Mouse (Mus musculus) stomach, embryonic 16.5 days (tissue): ENCODE measurements around the gene Ddrgk1. TPM values are rescaled to one million over a fixed set of nuclear protein-coding genes. Genes with fewer than 3 reads are reported as not detected.

Experiments used
- ATAC-seq: fragments of 200-750 bp; cut with Nextera tagmentation; 2 replicates; pipeline ENCODE4 v1.8.0; 2017; ENCODE audit warnings: moderate number of reproducible peaks, moderate TSS enrichment; ENCODE audit not compliant: insufficient read depth, low FRiP score
- H3K27ac ChIP-seq: fragments of 300-500 bp; sonication (generic); 2 replicates; pipeline ENCODE4 v1.5.1; 2014; ENCODE audit warnings: low read length
- H3K27me3 ChIP-seq: fragments of 300-500 bp; sonication (generic); 2 replicates; pipeline ENCODE4 v1.6.1; 2014; ENCODE audit warnings: low read length, control low read depth, mixed read lengths; ENCODE audit not compliant: control insufficient read depth, insufficient read depth
- H3K36me3 ChIP-seq: fragments of 300-500 bp; sonication (generic); 2 replicates; pipeline ENCODE4 v1.6.1; 2014; ENCODE audit warnings: low read length; ENCODE audit not compliant: control insufficient read depth, insufficient read depth
- H3K4me1 ChIP-seq: fragments of 300-500 bp; sonication (generic); 2 replicates; pipeline ENCODE4 v1.6.1; 2014; ENCODE audit warnings: low read length, control low read depth, mixed read lengths; ENCODE audit not compliant: control insufficient read depth, insufficient read depth
- H3K4me2 ChIP-seq: fragments of 300-500 bp; sonication (generic); 2 replicates; pipeline ENCODE4 v1.6.1; 2014; ENCODE audit warnings: low read depth, low read length, mixed read lengths
- H3K4me3 ChIP-seq: fragments of 300-500 bp; sonication (generic); replicated peaks from 2 replicates; pipeline ENCODE4 v1.5.1; 2014; ENCODE audit warnings: mild to moderate bottlenecking, low read length
- H3K9ac ChIP-seq: fragments of 300-500 bp; sonication (generic); 2 replicates; pipeline ENCODE4 v1.6.1; 2014; ENCODE audit warnings: low read length
- H3K9me3 ChIP-seq: fragments of 300-500 bp; sonication (generic); replicated peaks from 2 replicates; pipeline ENCODE4 v1.6.1; 2016; ENCODE audit warnings: low read length, control low read depth; ENCODE audit not compliant: control insufficient read depth
- WGBS: fragments of 180-500 bp; shearing (Covaris S2); extraction: QIAGEN DNeasy Blood & Tissue Kit; methylation state at CpG from one replicate; pipeline ENCODE4 v1.1.7; 2014; 5-methylcytosine and 5-hydroxymethylcytosine counted together
- polyA plus RNA-seq: library from polyadenylated mRNA; unstranded; fragments of >200 nt; fragmentation: Nextera tagmentation; extraction: Ambion mirVana; gene quantifications from 2 replicates; pipeline ENCODE4 v1.2.1, GENCODE M21; 2015

Ddrgk1 gene
- 76.6 and 78.6 TPM in 2 replicates for polyA plus RNA-seq

DNA sequence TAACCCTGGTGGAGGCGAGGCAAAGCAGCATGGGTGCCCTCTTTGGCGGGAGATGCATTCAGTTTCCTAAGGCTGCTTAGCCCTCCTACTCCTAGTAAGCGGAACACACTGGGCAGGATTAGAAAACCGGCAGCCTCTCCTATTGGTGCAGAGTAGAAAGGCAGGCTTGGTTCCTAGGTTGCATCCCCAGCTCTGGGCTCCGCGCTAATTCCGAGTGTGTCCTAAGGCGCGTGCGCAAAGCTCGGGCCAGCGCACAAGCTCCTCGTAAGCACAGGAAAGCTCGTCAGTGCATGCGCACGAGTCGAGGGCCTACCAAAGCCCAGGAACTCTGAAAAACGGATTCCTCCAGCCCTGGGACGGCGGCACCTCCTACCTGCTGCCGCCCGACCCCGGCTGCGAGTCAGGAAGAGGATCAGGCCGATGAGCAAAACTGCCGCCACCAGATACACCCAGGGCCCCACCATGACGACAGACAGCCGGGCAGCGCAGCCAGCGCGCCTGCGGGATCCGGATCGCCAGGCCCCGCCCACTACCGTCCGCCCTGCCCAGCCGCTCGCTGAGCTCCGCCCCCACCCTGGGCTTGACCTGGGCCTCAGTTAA lies at the start of gene Ddrgk1:
Ddrgk1 (minus strand) TSS at position 558 of the 600 bp plus-strand sequence.
- Histone ChIP-seq H3K9me3 (no peaks in the 10 kb centered on the region), H3K9ac (peak within 1 kb of the TSS; percentile 92), H3K4me1 (peaks cover 20% of the 10 kb centered on the region), H3K4me2 (peak within 1 kb of the TSS; percentile 62), H3K27me3 (no peaks in the 10 kb centered on the region), H3K36me3 (peaks cover 5% of the 10 kb centered on the region; the same call in 1 of the 2 replicates), H3K27ac (peak within 1 kb of the TSS; percentile 99), H3K4me3 (peak within 1 kb of the TSS; percentile 69)
- under 1% methylated on average over 40 of the region's 40 CpGs for WGBS
- peak; percentile 97 for ATAC-seq

DNA sequence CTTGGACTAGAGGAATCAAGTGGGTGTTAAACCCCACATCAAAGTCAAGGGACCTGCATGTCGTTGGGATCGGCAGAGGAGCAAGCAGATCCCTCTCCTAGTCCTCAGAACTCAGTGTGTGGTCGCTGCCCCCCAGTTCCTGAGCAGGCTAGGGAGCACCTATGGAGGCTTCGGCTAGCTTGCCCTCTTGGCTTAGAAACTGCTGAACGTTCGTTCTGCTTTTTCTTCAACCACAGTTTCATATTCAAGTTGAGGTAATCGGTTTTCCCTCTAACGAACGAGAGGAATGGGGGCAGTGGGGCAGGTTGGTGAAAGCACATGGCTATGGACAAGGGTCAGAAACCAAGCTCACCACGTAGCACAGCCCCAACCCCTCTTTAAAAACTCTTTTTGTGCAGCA lies 42.6 kb upstream of the Ddrgk1 start:
- H3K27me3 ChIP-seq = no peaks in the 10 kb centered on the region
- H3K9me3 ChIP-seq = no peaks in the 10 kb centered on the region
- no peak overlapping the region for H3K27ac ChIP-seq
- WGBS = 60% methylated on average over 10 of the region's 10 CpGs
- no peak overlapping the region for H3K4me3 ChIP-seq
- no peak overlapping the region for H3K9ac ChIP-seq
- H3K4me1 ChIP-seq = peaks cover 5% of the 10 kb centered on the region; the same call in 1 of the 2 replicates
- H3K4me2 ChIP-seq = no peak overlapping the region
- H3K36me3 ChIP-seq = peaks cover 9% of the 10 kb centered on the region; the same call in 1 of the 2 replicates
- ATAC-seq = no peak

DNA sequence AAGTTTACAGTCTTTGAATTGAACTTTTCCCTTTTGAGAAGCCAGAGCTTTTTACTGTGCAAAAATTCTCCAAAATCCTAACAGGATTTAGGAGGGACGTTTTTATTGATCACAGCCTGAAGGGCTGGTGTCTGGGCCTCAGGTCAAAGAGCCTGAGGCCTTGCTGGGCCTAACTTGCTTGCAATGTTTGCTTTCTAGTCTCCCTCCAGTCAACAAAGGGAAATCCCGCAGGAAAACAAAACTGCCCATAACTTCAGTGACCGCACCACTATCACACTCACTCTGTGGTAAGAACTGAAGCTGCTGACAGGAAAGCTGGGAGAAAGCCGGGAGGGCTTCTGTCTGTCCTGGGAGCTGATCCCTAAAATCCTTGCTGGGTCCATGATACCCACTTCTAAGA lies 42.1 kb upstream of the Ddrgk1 start:
- Histone ChIP-seq H3K4me2 (no peak overlapping the region), H3K4me1 (peaks cover 5% of the 10 kb centered on the region; the same call in 1 of the 2 replicates), H3K27ac (no peak overlapping the region), H3K4me3 (no peak overlapping the region), H3K9ac (no peak overlapping the region; the same call in 1 of the 2 replicates), H3K36me3 (peaks cover 9% of the 10 kb centered on the region; the same call in 1 of the 2 replicates), H3K27me3 (no peaks in the 10 kb centered on the region), H3K9me3 (no peaks in the 10 kb centered on the region)
- 62% methylated on average over 4 of the region's 4 CpGs for WGBS
- no peak for ATAC-seq

GRCm38 (mm10) chr2:130705178-130705577 lies 40.7 kb upstream of the Ddrgk1 start:
- ATAC-seq = no peak
- peaks cover 9% of the 10 kb centered on the region; the same call in 1 of the 2 replicates for H3K36me3 ChIP-seq
- no peak overlapping the region for H3K9ac ChIP-seq
- WGBS = 69% methylated on average over 6 of the region's 6 CpGs
- H3K9me3 ChIP-seq = no peaks in the 10 kb centered on the region
- H3K4me3 ChIP-seq = no peak overlapping the region
- H3K4me1 ChIP-seq = peaks cover 5% of the 10 kb centered on the region; the same call in 1 of the 2 replicates
- no peaks in the 10 kb centered on the region for H3K27me3 ChIP-seq
- no peak overlapping the region for H3K4me2 ChIP-seq
- no peak overlapping the region for H3K27ac ChIP-seq

DNA sequence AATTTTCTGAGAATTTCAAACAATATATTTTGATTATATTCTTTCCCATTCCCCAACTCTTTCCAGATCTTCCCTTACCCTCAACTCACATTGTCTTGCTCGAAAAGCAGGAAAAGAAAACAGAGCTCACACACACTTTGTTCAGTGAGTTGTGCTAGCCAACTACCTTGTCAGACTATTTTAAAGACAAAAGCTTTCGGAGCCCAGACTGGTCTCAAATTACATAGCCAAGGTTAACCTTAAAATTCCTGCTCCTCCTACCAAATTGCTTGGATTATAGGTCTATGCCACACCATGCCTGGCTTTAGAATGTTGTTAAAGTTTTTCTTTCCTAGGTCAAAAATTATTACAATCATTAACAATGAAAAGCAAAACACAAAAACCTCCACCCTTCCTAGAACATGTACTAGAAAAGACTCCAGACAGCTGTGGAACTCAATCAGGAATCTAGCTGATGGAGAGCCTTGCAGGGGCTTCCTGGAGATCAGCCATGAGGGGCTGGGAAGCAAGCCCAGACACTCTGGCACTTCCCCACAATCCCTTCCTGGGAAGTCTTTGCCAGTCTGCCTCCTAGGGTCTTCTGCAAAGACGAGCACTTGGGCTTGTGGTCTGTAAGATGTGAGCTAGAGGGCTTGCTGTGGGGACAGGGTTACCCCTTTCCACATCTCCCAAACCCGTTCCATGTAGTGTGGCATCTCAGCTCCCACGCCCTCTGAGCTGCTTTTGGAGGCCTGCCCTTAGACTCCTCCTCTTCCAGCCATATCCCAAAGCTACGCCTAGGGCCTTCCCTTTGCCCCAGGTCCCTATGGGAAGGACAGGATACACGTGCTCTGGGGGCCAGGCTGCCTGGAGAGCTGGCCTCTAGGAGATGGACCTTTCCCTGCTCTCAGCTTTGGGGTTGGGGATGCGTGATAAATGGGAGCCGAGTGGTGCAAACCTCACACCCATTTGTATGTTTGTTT lies 39.9 kb upstream of the Ddrgk1 start:
- no peak for ATAC-seq

DNA sequence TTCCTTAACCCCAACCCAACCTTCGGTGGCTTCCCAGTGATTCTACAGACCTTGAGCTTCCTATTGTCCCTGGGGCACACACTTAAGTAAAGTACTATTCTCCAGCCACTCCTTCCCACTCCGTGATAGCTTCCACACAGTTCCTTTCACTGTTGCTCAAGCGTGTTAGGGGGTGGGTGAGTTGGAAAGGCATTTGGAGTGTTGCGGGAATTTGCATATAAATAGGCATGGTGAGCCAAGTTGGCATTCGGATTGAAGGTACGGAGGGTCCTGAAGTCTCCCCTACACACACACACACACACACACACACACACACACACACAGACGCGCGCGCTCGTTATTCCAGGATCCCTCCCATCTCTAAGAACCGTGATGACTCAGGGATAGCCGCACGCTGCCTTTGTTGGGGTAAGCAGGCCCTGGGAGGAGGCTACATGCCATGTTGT lies 33.4 kb upstream of the Ddrgk1 start:
- no peaks in the 10 kb centered on the region for H3K36me3 ChIP-seq
- H3K4me1 ChIP-seq = peaks cover 7% of the 10 kb centered on the region; the same call in 1 of the 2 replicates
- peaks cover 20% of the 10 kb centered on the region for H3K27me3 ChIP-seq
- peak overlapping the region; percentile 64 for H3K4me3 ChIP-seq
- H3K9ac ChIP-seq = peak overlapping the region; percentile 70; the same call in 1 of the 2 replicates
- no peak for ATAC-seq
- H3K4me2 ChIP-seq = peak overlapping the region; percentile 100
- H3K9me3 ChIP-seq = no peaks in the 10 kb centered on the region
- no peak overlapping the region for H3K27ac ChIP-seq
- WGBS = 6% methylated on average over 14 of the region's 14 CpGs

More for the DNA sequence above, 39.9 kb upstream of the Ddrgk1 start:
- no peak overlapping the region for H3K9ac ChIP-seq
- H3K4me2 ChIP-seq = no peak overlapping the region
- no peaks in the 10 kb centered on the region for H3K27me3 ChIP-seq
- H3K4me1 ChIP-seq = peaks cover 5% of the 10 kb centered on the region; the same call in 1 of the 2 replicates
- no peak overlapping the region for H3K4me3 ChIP-seq
- peaks cover 9% of the 10 kb centered on the region; the same call in 1 of the 2 replicates for H3K36me3 ChIP-seq
- no peak overlapping the region; the same call in 1 of the 2 replicates for H3K27ac ChIP-seq
- WGBS = 57% methylated on average over 9 of the region's 9 CpGs
- no peaks in the 10 kb centered on the region for H3K9me3 ChIP-seq

GRCm38 (mm10) chr2:130697153-130697810 lies 32.8 kb upstream of the Ddrgk1 start, which contains the start of gene Slc4a11:
Gene Slc4a11, minus strand, starts transcription at chr2:130697519.
- WGBS = under 1% methylated on average over 65 of the region's 65 CpGs
- H3K27ac ChIP-seq = no peak within 1 kb of the TSS
- H3K4me1 ChIP-seq = peaks cover 7% of the 10 kb centered on the region; the same call in 1 of the 2 replicates
- no peaks in the 10 kb centered on the region for H3K36me3 ChIP-seq
- ATAC-seq = peak; percentile 70; the same call in 1 of the 2 replicates
- peaks cover 20% of the 10 kb centered on the region for H3K27me3 ChIP-seq
- no peaks in the 10 kb centered on the region for H3K9me3 ChIP-seq
- peak within 1 kb of the TSS; percentile 64 for H3K4me3 ChIP-seq
- H3K9ac ChIP-seq = peak within 1 kb of the TSS; percentile 70
- H3K4me2 ChIP-seq = peak within 1 kb of the TSS; percentile 100

DNA sequence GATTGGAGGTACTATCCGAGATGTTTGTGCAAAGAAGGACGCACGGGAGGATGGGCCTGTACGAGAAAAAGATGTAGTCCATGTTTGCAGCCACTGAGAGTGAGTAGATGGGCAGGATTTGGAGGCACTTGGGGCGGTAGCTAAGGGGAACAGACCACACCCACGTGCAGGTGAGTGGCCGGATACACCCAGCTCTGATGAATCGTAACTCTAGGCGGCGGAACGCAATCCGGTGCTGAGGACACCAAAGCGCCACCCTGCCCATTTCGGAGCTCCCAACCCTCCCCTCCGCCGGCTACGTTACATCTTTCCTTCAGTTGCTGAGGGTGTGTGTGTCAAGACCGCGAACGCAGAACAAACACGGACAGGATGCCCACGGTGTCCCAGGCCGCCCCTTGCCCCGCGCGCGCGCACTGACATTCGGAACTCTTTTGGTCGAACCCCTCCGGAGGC lies 32.3 kb upstream of the Ddrgk1 start:
- peaks cover 7% of the 10 kb centered on the region; the same call in 1 of the 2 replicates for H3K4me1 ChIP-seq
- peak overlapping the region; percentile 100 for H3K4me2 ChIP-seq
- H3K36me3 ChIP-seq = no peaks in the 10 kb centered on the region
- peak; percentile 46; the same call in 1 of the 2 replicates for ATAC-seq
- no peaks in the 10 kb centered on the region for H3K9me3 ChIP-seq
- H3K9ac ChIP-seq = peak overlapping the region; percentile 70
- peaks cover 20% of the 10 kb centered on the region for H3K27me3 ChIP-seq
- H3K27ac ChIP-seq = no peak overlapping the region
- 1% methylated on average over 31 of the region's 31 CpGs for WGBS
- H3K4me3 ChIP-seq = peak overlapping the region; percentile 64
